Mouse (Mus musculus) left cerebral cortex, postnatal 4 days (tissue): ENCODE results near the gene Camkk2. TPM values are rescaled to one million over a fixed set of nuclear protein-coding genes. Genes with fewer than 3 reads are reported as not detected.

Experiments used
- DNase-seq: peaks from one replicate; pipeline ENCODE4 v3.0.0-alpha.2; 2022
- intact Hi-C: fragments of 180-260 bp; cut with DNase I; formaldehyde crosslinking; loops from one replicate; pipeline ENCODE4 v1.15.1; 2025
- total RNA-seq, 2 experiments: library from RNA; stranded (reverse); gene quantifications; 2 replicates each; pipeline ENCODE4 v1.2.3; 2021

The Camkk2 gene
- 100 to 1,000 TPM; 130 to 137 TPM for total RNA-seq

GRCm38 (mm10) chr5:122779277-122779834 lies at the start of gene Camkk2:
Camkk2 (minus strand) TSS chr5:122779409.
- DNase-seq: peak; percentile 79
- intact Hi-C loops: no loop called here

- intact Hi-C loops: no loop called here
- no peak for DNase-seq
Observed at GRCm38 (mm10) chr5:122825099-122825498, 45.9 kb upstream of the Camkk2 start.

GRCm38 (mm10) chr5:122824450-122824849 lies 45.2 kb upstream of the Camkk2 start:
- no peak for DNase-seq
- intact Hi-C loops: no loop called here

GRCm38 (mm10) chr5:122823976-122824375 lies 44.8 kb upstream of the Camkk2 start:
- no peak for DNase-seq
- intact Hi-C loops: no loop called here

- intact Hi-C loops: no loop called here
- DNase-seq: no peak
Observed at GRCm38 (mm10) chr5:122822441-122822840, 43.2 kb upstream of the Camkk2 start.

- DNase-seq: no peak
- intact Hi-C loops: no loop called here
Observed at GRCm38 (mm10) chr5:122821524-122821885, 42.3 kb upstream of the Camkk2 start.

GRCm38 (mm10) chr5:122820777-122821523 lies 41.7 kb upstream of the Camkk2 start, which contains the start of gene Anapc5:
Anapc5 (minus strand) TSS chr5:122821339.
- intact Hi-C loops: no loop called here
- peak; percentile 95 for DNase-seq

- no peak for DNase-seq
- intact Hi-C loops: loop anchor here (10.0 kb wide), 1 partner anchor 52 kb away; no protein-coding TSS in a partner anchor
Observed at GRCm38 (mm10) chr5:122812699-122813098, 33.5 kb upstream of the Camkk2 start.

- intact Hi-C loops: loop anchor here (10.0 kb wide), 1 partner anchor 53 kb away; no protein-coding TSS in a partner anchor
- peak; percentile 70 for DNase-seq
Observed at GRCm38 (mm10) chr5:122811364-122812079, 32.3 kb upstream of the Camkk2 start.

- intact Hi-C loops: no loop called here
- no peak for DNase-seq
Observed at GRCm38 (mm10) chr5:122805503-122805902, 26.3 kb upstream of the Camkk2 start.

GRCm38 (mm10) chr5:122802706-122803105 lies 23.5 kb upstream of the Camkk2 start:
- no peak for DNase-seq
- intact Hi-C loops: no loop called here

- no peak for DNase-seq
- intact Hi-C loops: no loop called here
Observed at GRCm38 (mm10) chr5:122801684-122802083, 22.5 kb upstream of the Camkk2 start.

- DNase-seq: peak; percentile 77
- intact Hi-C loops: no loop called here
Observed at GRCm38 (mm10) chr5:122800345-122801010, 21.3 kb upstream of the Camkk2 start.

GRCm38 (mm10) chr5:122799379-122800344 lies 20.5 kb upstream of the Camkk2 start:
- intact Hi-C loops: no loop called here
- DNase-seq: peak; percentile 63

- peak; percentile 75 for DNase-seq
- intact Hi-C loops: no loop called here
Observed at GRCm38 (mm10) chr5:122798557-122799378, 19.6 kb upstream of the Camkk2 start.

GRCm38 (mm10) chr5:122797866-122798265 lies 18.7 kb upstream of the Camkk2 start:
- DNase-seq: no peak
- intact Hi-C loops: no loop called here

- intact Hi-C loops: no loop called here
- no peak for DNase-seq
Observed at GRCm38 (mm10) chr5:122788696-122789095, 9.5 kb upstream of the Camkk2 start.

- intact Hi-C loops: no loop called here
- no peak for DNase-seq
Observed at GRCm38 (mm10) chr5:122786035-122786819, 7.0 kb upstream of the Camkk2 start.
